Comparison of ENCODE assay signal across 8 mouse cellular contexts in the genomic region with DNA sequence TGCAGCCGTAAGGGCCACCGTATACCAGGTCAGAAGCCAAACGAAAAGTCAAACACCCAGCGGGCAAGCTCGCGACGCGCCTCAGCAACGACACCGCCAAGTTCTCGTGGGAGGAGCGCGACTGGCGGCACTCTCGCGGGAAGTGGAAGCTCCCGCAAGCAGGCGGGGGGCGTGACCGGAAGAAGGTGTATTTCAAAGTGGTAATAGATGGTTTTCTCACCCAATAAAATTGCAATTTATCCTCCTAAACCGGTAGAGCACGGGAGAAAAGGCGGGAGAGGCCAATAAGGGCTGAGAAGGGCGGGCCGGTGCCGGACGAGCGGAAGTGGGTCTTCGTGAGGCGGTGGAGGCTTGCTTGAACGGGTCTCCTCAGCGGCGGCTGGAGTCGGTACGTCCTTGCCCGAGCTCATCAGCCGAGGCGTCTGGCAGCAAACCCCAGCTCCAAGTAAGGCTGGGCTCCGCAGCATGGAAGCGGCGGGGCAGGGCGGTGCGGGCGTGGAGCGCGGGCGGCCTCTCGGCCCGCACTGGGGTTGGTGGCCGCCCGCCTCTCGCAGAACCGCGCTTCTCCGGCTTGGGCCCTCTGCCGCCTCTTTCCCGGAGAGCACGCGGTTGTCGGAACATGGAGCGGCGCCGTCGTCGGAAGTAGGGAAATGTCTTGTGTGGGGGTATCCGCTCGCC. TPM values are rescaled to one million over a fixed set of nuclear protein-coding genes. Genes with fewer than 3 reads are reported as not detected.
DNase-seq lines count a peak whose midpoint lies in the region; ATAC-seq lines count a peak whose summit lies in the region.

Gene Rnf4 (plus strand): TSS at position 193 of the 678 bp plus-strand sequence.

- H3K27ac ChIP-seq in forebrain, embryonic 14.5 days (ENCODE audit: low read depth, low read length) = peak within 1 kb of the TSS; percentile 91
- peak within 1 kb of the TSS; percentile 94 for H3K27ac ChIP-seq in neural tube, embryonic 15.5 days (replicated peaks)

- no peaks in the 10 kb centered on the region for H3K27me3 ChIP-seq in forebrain, embryonic 14.5 days (replicated peaks; ENCODE audit: control insufficient read depth, insufficient read depth, low read length)
- H3K27me3 ChIP-seq in neural tube, embryonic 15.5 days (replicated peaks) = no peaks in the 10 kb centered on the region

- H3K9me3 ChIP-seq in forebrain, embryonic 14.5 days (replicated peaks; ENCODE audit: control insufficient read depth, low read length) = no peaks in the 10 kb centered on the region
- no peaks in the 10 kb centered on the region for H3K9me3 ChIP-seq in neural tube, embryonic 15.5 days (replicated peaks)

- H3K4me3 ChIP-seq in forebrain, embryonic 14.5 days (ENCODE audit: low read depth, low read length) = peak within 1 kb of the TSS; percentile 98
- H3K4me3 ChIP-seq in neural tube, embryonic 15.5 days (replicated peaks) = peak within 1 kb of the TSS; percentile 99

- DNase-seq in ES-CJ7 (ENCODE audit: low read depth, low spot score) = peak; percentile 98
- DNase-seq in cerebellum, adult 11 months = peak; percentile 97
- DNase-seq in forebrain, embryonic 14.5 days (ENCODE audit: low spot score) = peak; percentile 100
- DNase-seq in heart, postnatal 14 days = peak; percentile 98 to 99
- peak; percentile 98 for DNase-seq in layer of hippocampus, adult 11-12 months (ENCODE audit: low spot score)
- DNase-seq in lung, adult 18-20 months = peak; percentile 98 to 99
- peak; percentile 98 for DNase-seq in testis, postnatal 14 days (ENCODE audit: low spot score)

- peak within 1 kb of the TSS; percentile 94 for H3K4me2 ChIP-seq in forebrain, embryonic 14.5 days (ENCODE audit: low read length)
- peak within 1 kb of the TSS; percentile 94 for H3K4me2 ChIP-seq in neural tube, embryonic 15.5 days

- WGBS in forebrain, embryonic 14.5 days = under 1% methylated on average over 64 of the region's 67 CpGs
- whole genome bisulfite sequencing in neural tube, embryonic 15.5 days = under 1% methylated on average over 67 of the region's 67 CpGs

- H3K4me1 ChIP-seq in forebrain, embryonic 14.5 days (ENCODE audit: control insufficient read depth, insufficient read depth, low read length) = peaks cover 6% of the 10 kb centered on the region
- H3K4me1 ChIP-seq in neural tube, embryonic 15.5 days = peaks cover 25% of the 10 kb centered on the region

- intact Hi-C loops in heart, postnatal 14 days (cut with DNase I) = loop anchor here (10.0 kb wide), 1 partner anchor 121 kb away; no protein-coding TSS in a partner anchor

- H3K36me3 ChIP-seq in forebrain, embryonic 14.5 days (ENCODE audit: control insufficient read depth, insufficient read depth, low read length) = no peaks in the 10 kb centered on the region
- H3K36me3 ChIP-seq in neural tube, embryonic 15.5 days = no peaks in the 10 kb centered on the region

- peak; percentile 98 for ATAC-seq in forebrain, embryonic 14.5 days
- ATAC-seq in neural tube, embryonic 15.5 days (ENCODE audit: low FRiP score) = peak; percentile 98

- peak within 1 kb of the TSS; percentile 97 for H3K9ac ChIP-seq in forebrain, embryonic 14.5 days (ENCODE audit: low read length)
- peak within 1 kb of the TSS; percentile 95 for H3K9ac ChIP-seq in neural tube, embryonic 15.5 days (replicated peaks)

RNA-seq across cellular contexts. Expression of gene Rnf4, which starts in this region (rescaled TPM):
- polyA plus RNA-seq in forebrain, embryonic 14.5 days (2014; fragmentation: Nextera tagmentation; extraction: Ambion mirVana) = 162 and 165 TPM in 2 replicates
- 10 to 100 TPM; 38.0 to 38.2 TPM for total RNA-seq in heart, postnatal 14 days (2021)
- 122 and 135 TPM in 2 replicates for polyA plus RNA-seq in neural tube, embryonic 15.5 days (2015; fragmentation: Nextera tagmentation; extraction: Ambion mirVana)

Comparison
In these comparisons a context has a peak if more than half of its experiments do, and no peak if none do; other contexts are left out.
1. Peak in every context shown above with its lines: DNase-seq, ATAC-seq, H3K4me3 ChIP-seq and H3K27ac ChIP-seq.